Mouse (Mus musculus) lung, adult 2 months (tissue): ENCODE measurements around the gene Hpgds.

Experiments used
- CTCF ChIP-seq: fragments of 200-500 bp; IDR thresholded peaks from 2 replicates; pipeline ENCODE4 v1.5.1; 2011; ENCODE audit warnings: mild to moderate bottlenecking, low read length, control low read depth; ENCODE audit not compliant: insufficient read depth
- POLR2A ChIP-seq: fragments of 200-500 bp; IDR thresholded peaks from 2 replicates; pipeline ENCODE4 v1.6.1; 2011; ENCODE audit warnings: low read depth, mild to moderate bottlenecking, control low read depth, low read length, borderline replicate concordance; ENCODE audit errors: extremely low read depth

DNA sequence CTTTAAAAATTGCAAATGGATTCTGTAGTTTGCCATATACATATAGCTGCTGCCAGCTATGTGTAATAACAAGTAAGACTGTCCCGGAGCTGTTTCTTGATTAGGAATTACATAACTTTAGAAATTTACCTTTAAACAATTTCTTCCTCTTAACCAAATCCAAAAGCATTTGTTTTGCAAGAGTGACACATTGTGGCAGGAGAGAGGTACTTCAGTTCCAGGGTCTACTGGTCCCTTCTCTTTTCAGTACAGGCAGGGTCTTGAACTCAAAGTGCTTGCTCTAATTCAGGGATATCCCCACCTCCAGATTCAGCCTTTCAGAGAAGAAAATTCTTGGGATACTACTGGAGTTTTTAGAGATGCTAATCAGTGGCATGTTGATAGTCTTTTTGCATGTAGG is 65.6 kb downstream of the Hpgds start:
- no peak for TF ChIP-seq CTCF
- TF ChIP-seq POLR2A: no peak
